Mouse (Mus musculus) thymus, adult 2 months (tissue): ENCODE measurements around the gene Necab2. TPM values are rescaled to one million over a fixed set of nuclear protein-coding genes. Genes with fewer than 3 reads are reported as not detected.

Source experiments
- DNase-seq: peaks from one replicate; pipeline ENCODE4 v3.0.0; 2021
- H3K27ac ChIP-seq: fragments of 200-500 bp; 2 replicates; pipeline ENCODE4 v1.5.1; 2012; ENCODE audit warnings: low read length, control low read depth; ENCODE audit not compliant: control insufficient read depth, insufficient read depth
- H3K27me3 ChIP-seq: fragments of 200-500 bp; 2 replicates; pipeline ENCODE4 v1.6.1; 2012; ENCODE audit warnings: mild to moderate bottlenecking, low read length, moderate library complexity, mixed read lengths; ENCODE audit not compliant: control insufficient read depth, insufficient read depth
- H3K36me3 ChIP-seq: fragments of 200-500 bp; 2 replicates; pipeline ENCODE4 v1.6.1; 2012; ENCODE audit warnings: mild to moderate bottlenecking, low read length, moderate library complexity; ENCODE audit not compliant: control insufficient read depth, insufficient read depth
- H3K4me1 ChIP-seq: fragments of 200-500 bp; replicated peaks from 2 replicates; pipeline ENCODE4 v1.6.1; 2012; ENCODE audit warnings: low read length; ENCODE audit not compliant: control insufficient read depth, insufficient read depth
- H3K4me3 ChIP-seq: fragments of 200-500 bp; 2 replicates; pipeline ENCODE4 v1.5.1; 2012; ENCODE audit warnings: mild to moderate bottlenecking, low read length, control low read depth, moderate library complexity; ENCODE audit not compliant: control insufficient read depth, insufficient read depth
- CTCF ChIP-seq: fragments of 200-500 bp; IDR thresholded peaks from 2 replicates; pipeline ENCODE4 v1.5.1; 2012; ENCODE audit warnings: mild to moderate bottlenecking, control low read depth, low read length, moderate library complexity, borderline replicate concordance; ENCODE audit not compliant: control insufficient read depth, poor library complexity, insufficient read depth; ENCODE audit errors: extremely low read depth
- POLR2A ChIP-seq: fragments of 200-500 bp; IDR thresholded peaks from 2 replicates; pipeline ENCODE4 v1.6.1; 2012; ENCODE audit warnings: mild to moderate bottlenecking, low read length, control low read depth, moderate library complexity; ENCODE audit not compliant: control insufficient read depth, poor library complexity, insufficient read depth; ENCODE audit errors: extremely low read depth
- WGBS: fragments of 180-500 bp; shearing (Covaris S2); methylation state at CpG from one replicate; pipeline ENCODE4 v1.1.7; 2018; 5-methylcytosine and 5-hydroxymethylcytosine counted together
- polyA plus RNA-seq: library from polyadenylated mRNA; depleted of rRNA; stranded (reverse); fragments of >200 nt; gene quantifications from 2 replicates; pipeline ENCODE4 v1.2.3, GENCODE M21; 2012

Gene Necab2
- polyA plus RNA-seq, 1 experiment = 0.12 TPM

DNA sequence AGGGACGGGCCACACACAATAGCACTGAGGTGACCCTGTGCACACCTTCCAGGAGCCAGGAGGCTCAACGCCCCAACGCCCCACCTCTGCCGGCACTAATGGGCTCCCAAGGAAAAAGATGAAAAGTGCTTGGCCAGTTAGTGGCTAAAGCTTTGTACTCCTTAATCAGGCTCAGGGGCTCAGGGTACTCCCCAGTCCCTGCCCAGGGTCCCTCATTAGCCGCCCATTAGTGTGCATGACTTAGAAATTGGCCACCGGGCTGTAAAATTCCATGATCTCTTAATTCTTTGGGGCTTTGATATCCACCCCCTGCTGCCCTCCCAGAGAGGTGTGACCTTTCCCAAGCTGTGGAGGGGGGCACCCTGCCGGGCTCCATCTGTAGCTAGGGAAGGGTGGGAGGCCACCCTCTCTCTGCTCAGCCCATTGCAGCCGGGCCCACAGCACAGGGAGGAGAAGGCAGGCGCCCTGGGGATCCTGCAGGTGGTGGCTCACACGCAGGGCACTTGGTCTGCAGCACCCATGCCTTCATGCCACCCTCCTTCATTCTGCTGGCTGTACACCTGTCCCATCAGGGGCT is 56.8 kb downstream of the Necab2 start:
- WGBS = 87% methylated on average over 10 of the region's 10 CpGs
- DNase-seq = no peak
- H3K4me3 ChIP-seq = no peak overlapping the region
- peaks cover 5% of the 10 kb centered on the region for H3K36me3 ChIP-seq
- TF ChIP-seq POLR2A (no peak), CTCF (no peak)
- no peak overlapping the region for H3K27ac ChIP-seq
- no peaks in the 10 kb centered on the region for H3K27me3 ChIP-seq
- no peaks in the 10 kb centered on the region for H3K4me1 ChIP-seq

DNA sequence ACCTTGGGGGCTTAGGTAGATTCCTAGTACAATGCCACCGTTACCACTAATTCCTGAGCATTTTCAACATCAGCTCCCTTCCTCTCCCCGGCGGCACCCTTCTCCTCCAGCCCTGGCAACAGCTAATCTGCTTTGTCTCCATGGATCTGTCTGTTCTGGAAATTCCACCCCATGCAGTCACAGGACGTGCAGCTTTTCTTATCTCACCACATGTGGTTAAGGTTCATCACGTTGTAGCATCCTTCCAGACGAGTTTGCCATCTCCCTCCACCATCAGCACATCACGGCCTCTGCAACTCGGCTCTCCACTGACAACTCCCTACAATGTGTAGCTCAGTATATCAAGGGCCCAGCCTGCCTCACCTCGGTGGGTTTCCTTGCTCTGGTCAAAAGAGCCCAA is 59.0 kb downstream of the Necab2 start:
- DNase-seq = no peak
- Histone ChIP-seq H3K27me3 (no peaks in the 10 kb centered on the region), H3K4me3 (no peak overlapping the region), H3K27ac (no peak overlapping the region), H3K36me3 (peaks cover 27% of the 10 kb centered on the region), H3K4me1 (no peaks in the 10 kb centered on the region)
- TF ChIP-seq CTCF (no peak), POLR2A (no peak)
- WGBS = 61% methylated on average over 9 of the region's 9 CpGs

DNA sequence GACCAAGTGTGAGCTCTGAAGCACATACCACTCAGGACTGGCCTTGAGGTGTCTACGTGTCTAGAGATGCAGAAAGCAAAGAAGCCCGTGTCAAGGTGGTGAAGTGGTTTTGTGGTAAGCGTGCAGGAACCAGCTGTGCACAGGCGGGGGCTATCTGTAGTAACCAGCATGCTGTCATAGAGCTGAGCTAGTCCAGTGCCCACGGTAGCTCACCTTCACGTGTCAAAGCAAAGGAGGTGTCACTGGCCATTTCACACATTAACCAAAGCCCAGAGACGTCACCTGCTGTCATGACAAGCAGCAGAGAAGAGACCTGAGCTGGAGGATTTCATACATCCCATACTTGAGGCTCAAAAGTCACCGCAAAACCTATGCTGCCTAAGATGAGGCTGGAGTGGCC is 59.6 kb downstream of the Necab2 start:
- Histone ChIP-seq H3K4me3 (no peak overlapping the region), H3K36me3 (peaks cover 31% of the 10 kb centered on the region), H3K27me3 (no peaks in the 10 kb centered on the region), H3K27ac (no peak overlapping the region), H3K4me1 (no peaks in the 10 kb centered on the region)
- TF ChIP-seq POLR2A (no peak), CTCF (no peak)
- DNase-seq = no peak
- 38% methylated on average over 8 of the region's 8 CpGs for WGBS

DNA sequence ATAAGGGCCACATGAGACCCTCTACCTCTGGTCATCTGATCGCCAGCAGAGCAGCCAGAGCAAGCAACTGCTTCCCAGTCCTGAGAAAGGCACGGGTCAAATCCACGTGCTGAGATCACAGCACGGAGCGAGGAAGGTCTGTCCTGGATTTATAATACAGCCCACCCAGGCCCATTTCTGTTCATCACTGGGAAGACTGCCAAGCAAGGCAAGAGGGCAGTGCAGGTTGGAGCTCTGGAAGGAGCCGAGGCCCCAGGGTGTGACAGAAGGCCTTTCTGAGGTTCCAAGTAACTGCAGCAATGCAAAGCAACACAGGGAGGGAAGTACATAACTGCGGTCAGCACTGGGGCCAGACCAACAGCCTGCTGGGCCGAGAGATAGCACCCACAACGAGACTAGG is 64.0 kb downstream of the Necab2 start:
- no peaks in the 10 kb centered on the region for H3K27me3 ChIP-seq
- DNase-seq = no peak
- WGBS = 96% methylated on average over 9 of the region's 9 CpGs
- no peaks in the 10 kb centered on the region for H3K4me1 ChIP-seq
- peaks cover 71% of the 10 kb centered on the region for H3K36me3 ChIP-seq
- no peak overlapping the region for H3K4me3 ChIP-seq
- H3K27ac ChIP-seq = no peak overlapping the region
- TF ChIP-seq POLR2A (no peak), CTCF (no peak)

DNA sequence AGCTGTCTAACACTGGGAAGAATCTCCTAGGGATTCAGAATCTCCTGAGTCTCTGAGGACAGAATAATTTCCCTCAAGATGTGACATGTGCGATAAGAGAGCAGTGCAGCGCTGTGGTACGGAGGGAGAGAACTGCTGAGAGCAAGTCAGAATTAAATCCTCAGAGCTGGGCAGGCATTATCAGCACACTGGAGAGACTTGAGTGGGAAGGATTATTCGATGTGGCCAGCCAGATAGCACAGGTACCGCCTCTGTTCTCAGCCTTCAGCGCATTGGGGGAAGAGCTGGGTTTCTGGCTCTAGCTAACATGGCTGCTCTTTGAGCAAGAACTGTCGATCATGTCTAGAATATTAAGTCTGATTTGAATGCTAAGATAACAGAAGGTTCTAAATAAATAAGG is 65.2 kb downstream of the Necab2 start:
- no peak for DNase-seq
- Histone ChIP-seq H3K27ac (no peak overlapping the region), H3K27me3 (no peaks in the 10 kb centered on the region), H3K4me3 (no peak overlapping the region), H3K36me3 (peaks cover 84% of the 10 kb centered on the region), H3K4me1 (no peaks in the 10 kb centered on the region)
- WGBS = 98% methylated on average over 7 of the region's 7 CpGs
- TF ChIP-seq POLR2A = no peak
- no peak for TF ChIP-seq CTCF

DNA sequence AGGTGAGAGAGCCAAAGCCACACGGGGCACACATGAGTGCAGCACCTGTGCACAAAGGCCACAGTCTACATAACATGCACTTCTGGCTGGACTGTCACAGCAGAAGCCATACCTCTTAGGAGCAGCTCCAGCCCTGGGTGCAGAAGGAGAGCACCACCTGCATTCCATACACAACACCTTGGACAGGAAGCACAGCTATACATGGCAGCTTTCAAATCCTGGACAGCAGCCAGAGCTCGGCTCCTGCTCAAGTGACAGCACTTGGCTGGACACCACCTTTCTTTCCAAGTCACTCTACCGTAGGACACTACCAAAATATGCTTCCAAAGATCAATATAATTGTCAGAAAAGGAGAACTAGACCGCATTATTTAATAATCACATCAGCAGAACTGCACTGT is 66.9 kb downstream of the Necab2 start:
- Histone ChIP-seq H3K27ac (no peak overlapping the region), H3K4me1 (no peaks in the 10 kb centered on the region), H3K27me3 (no peaks in the 10 kb centered on the region), H3K36me3 (peaks cover 94% of the 10 kb centered on the region), H3K4me3 (no peak overlapping the region)
- 91% methylated on average over 4 of the region's 4 CpGs for WGBS
- no peak for DNase-seq
- TF ChIP-seq CTCF (no peak), POLR2A (no peak)

DNA sequence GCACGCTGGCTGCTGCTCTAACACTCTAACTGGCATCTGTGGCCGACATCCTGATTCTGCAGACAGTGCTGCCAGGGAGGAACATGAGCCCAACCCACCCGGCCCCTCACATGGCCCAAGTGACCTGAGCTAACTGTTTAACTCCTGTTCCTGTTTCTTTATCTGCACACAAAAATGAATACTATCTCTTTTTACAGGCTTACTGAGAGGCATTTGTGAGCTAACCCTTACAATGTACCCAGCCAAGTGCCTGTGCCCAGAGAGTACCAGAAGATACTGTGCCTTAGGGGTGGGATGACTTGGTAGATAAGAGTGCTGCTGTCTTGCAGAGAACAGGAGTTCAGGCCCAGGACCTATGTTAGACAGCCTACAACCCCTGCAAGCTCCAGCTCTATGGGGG is 68.4 kb downstream of the Necab2 start:
- Histone ChIP-seq H3K27ac (no peak overlapping the region), H3K36me3 (peaks cover 94% of the 10 kb centered on the region)
- 96% methylated on average over 3 of the region's 3 CpGs for WGBS

DNA sequence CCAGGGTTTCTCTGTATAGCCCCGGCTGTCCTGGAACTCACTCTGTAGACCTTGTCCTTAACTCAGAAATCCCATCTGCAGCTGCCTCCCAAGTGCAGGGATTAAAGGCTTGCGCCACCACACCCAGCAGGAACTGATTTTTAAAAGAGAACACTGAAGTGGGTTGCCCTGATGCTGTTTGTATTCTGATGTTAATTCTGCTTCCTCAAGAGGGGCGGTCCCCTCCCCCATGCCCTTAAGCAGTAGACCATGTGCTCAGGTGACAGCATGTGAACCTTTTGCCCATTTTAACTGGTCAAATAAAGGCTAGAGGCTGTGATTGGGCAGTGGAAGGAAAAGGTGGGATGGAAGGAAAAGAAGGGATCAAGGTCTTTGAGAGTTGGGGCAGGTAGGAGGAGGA is 69.2 kb downstream of the Necab2 start:
- Histone ChIP-seq H3K27ac (no peak overlapping the region), H3K36me3 (peaks cover 94% of the 10 kb centered on the region), H3K27me3 (no peaks in the 10 kb centered on the region), H3K4me1 (no peaks in the 10 kb centered on the region), H3K4me3 (no peak overlapping the region)
- DNase-seq = no peak
- WGBS = 98% methylated on average over 3 of the region's 3 CpGs
- TF ChIP-seq POLR2A = no peak
- no peak for TF ChIP-seq CTCF

More for the DNA sequence above, 68.4 kb downstream of the Necab2 start:
- Histone ChIP-seq H3K27me3 (no peaks in the 10 kb centered on the region), H3K4me1 (no peaks in the 10 kb centered on the region), H3K4me3 (no peak overlapping the region)
- TF ChIP-seq POLR2A (no peak), CTCF (no peak)
- no peak for DNase-seq
